Mouse (Mus musculus): ENCODE measurements around the gene Zmat3.

- TF ChIP-seq CTCF (IDR thresholded peaks at IDR 0.05; ENCODE audit: borderline replicate concordance, control insufficient read depth, extremely low read depth, insufficient read depth, low read length, poor library complexity) (no peak), POLR2A (IDR thresholded peaks at IDR 0.05; ENCODE audit: control insufficient read depth, extremely low read depth, insufficient read depth, low read length, poor library complexity) (no peak)
Measured at GRCm38 (mm10) chr3:32317901-32318416, 47.9 kb downstream of the Zmat3 start.

All from thymus, adult 2 months (tissue).